Mouse (Mus musculus) heart, embryonic 15.5 days (tissue): ENCODE results near the gene Farp2. TPM values are rescaled to one million over a fixed set of nuclear protein-coding genes. Genes with fewer than 3 reads are reported as not detected.

Experiments
- ATAC-seq: fragments of 200-750 bp; cut with Nextera tagmentation; replicated peaks from 2 replicates; pipeline ENCODE4 v1.8.0; 2017; ENCODE audit warnings: low read depth, moderate TSS enrichment; ENCODE audit not compliant: insufficient number of reproducible peaks, insufficient read depth, low FRiP score
- H3K27ac ChIP-seq: fragments of 300-500 bp; sonication (generic); 2 replicates; pipeline ENCODE4 v1.5.1; 2015; ENCODE audit warnings: mild to moderate bottlenecking, inconsistent platforms
- H3K27me3 ChIP-seq: fragments of 300-500 bp; sonication (generic); 2 replicates; pipeline ENCODE4 v1.6.1; 2015; ENCODE audit warnings: inconsistent platforms
- H3K36me3 ChIP-seq: fragments of 300-500 bp; sonication (generic); 2 replicates; pipeline ENCODE4 v1.6.1; 2015; ENCODE audit warnings: mild to moderate bottlenecking, inconsistent platforms
- H3K4me1 ChIP-seq: fragments of 300-500 bp; sonication (generic); replicated peaks from 2 replicates; pipeline ENCODE4 v1.6.1; 2015; ENCODE audit warnings: inconsistent platforms
- H3K4me2 ChIP-seq: fragments of 300-500 bp; sonication (generic); 2 replicates; pipeline ENCODE4 v1.6.1; 2015; ENCODE audit warnings: inconsistent platforms, mild to moderate bottlenecking, moderate library complexity
- H3K4me3 ChIP-seq: fragments of 300-500 bp; sonication (generic); 2 replicates; pipeline ENCODE4 v1.5.1; 2015; ENCODE audit warnings: mild to moderate bottlenecking, inconsistent platforms
- H3K9ac ChIP-seq: fragments of 300-500 bp; sonication (generic); 2 replicates; pipeline ENCODE4 v1.6.1; 2015; ENCODE audit warnings: mild to moderate bottlenecking, inconsistent platforms
- H3K9me3 ChIP-seq: fragments of 300-500 bp; sonication (generic); replicated peaks from 2 replicates; pipeline ENCODE4 v1.6.1; 2016; ENCODE audit warnings: inconsistent platforms
- polyA plus RNA-seq: library from polyadenylated mRNA; unstranded; fragments of >200 nt; fragmentation: Nextera tagmentation; extraction: Ambion mirVana; gene quantifications from 2 replicates; pipeline ENCODE4 v1.2.1, GENCODE M21; 2015

Gene Farp2
- polyA plus RNA-seq, 1 experiment from 2014 or later: 4.1 TPM

DNA sequence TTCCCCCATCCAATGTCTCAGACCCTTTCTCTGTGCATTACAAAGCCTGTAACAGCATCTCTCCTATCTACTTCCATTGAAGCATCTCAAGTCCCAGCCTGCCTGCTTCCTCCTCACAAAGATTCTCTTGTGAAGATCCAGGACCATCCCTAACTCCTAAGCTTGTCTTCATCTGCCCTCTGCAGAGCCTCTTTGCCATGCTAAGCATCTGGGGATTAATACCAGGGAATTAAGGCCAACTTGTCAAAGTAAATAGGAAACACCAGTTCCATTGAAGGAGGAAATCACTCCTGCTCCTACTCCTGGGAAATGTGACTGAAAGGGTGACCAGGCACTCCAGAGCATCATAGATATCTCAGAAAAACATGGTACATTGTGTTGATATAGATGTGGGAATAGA lies 158.1 kb downstream of the Farp2 start:
- Histone ChIP-seq H3K9me3 (no peaks in the 10 kb centered on the region), H3K9ac (no peak overlapping the region), H3K4me1 (peaks cover 22% of the 10 kb centered on the region), H3K36me3 (no peaks in the 10 kb centered on the region), H3K4me3 (no peak overlapping the region), H3K4me2 (no peak overlapping the region), H3K27ac (no peak overlapping the region), H3K27me3 (no peaks in the 10 kb centered on the region)
- ATAC-seq: no peak

Other genes with a start within 250 kb of the Farp2 start
- gene Mterf4, start 206.2 kb upstream of the Farp2 start, polyA plus RNA-seq: 19.2 and 22.5 TPM in 2 replicates
- gene Ppp1r7, start 169.2 kb upstream of the Farp2 start, polyA plus RNA-seq: 41.1 and 46.2 TPM in 2 replicates
- gene Pask, start 168.6 kb upstream of the Farp2 start, polyA plus RNA-seq: 5.4 and 7.7 TPM in 2 replicates
- 0.16 and 0.33 TPM in 2 replicates for gene Ano7, start 138.1 kb upstream of the Farp2 start, polyA plus RNA-seq
- 124 and 140 TPM in 2 replicates for gene Hdlbp, start 33.3 kb upstream of the Farp2 start, polyA plus RNA-seq
- gene Stk25, start 146.6 kb downstream of the Farp2 start, polyA plus RNA-seq: 124 and 153 TPM in 2 replicates
- gene Bok, start 173.6 kb downstream of the Farp2 start, polyA plus RNA-seq: 38.2 and 51.3 TPM in 2 replicates
- gene Atg4b, start 239.4 kb downstream of the Farp2 start, polyA plus RNA-seq: 56.1 and 57.6 TPM in 2 replicates
- gene Thap4, start 242.8 kb downstream of the Farp2 start, polyA plus RNA-seq: 51.0 and 51.4 TPM in 2 replicates